Mouse (Mus musculus): ENCODE data around the gene Arid1b. TPM values are rescaled to one million over a fixed set of nuclear protein-coding genes. Genes with fewer than 3 reads are reported as not detected.

Arid1b gene
- polyA plus RNA-seq, 1 experiment from 2014 or later: 14.8 TPM

DNA sequence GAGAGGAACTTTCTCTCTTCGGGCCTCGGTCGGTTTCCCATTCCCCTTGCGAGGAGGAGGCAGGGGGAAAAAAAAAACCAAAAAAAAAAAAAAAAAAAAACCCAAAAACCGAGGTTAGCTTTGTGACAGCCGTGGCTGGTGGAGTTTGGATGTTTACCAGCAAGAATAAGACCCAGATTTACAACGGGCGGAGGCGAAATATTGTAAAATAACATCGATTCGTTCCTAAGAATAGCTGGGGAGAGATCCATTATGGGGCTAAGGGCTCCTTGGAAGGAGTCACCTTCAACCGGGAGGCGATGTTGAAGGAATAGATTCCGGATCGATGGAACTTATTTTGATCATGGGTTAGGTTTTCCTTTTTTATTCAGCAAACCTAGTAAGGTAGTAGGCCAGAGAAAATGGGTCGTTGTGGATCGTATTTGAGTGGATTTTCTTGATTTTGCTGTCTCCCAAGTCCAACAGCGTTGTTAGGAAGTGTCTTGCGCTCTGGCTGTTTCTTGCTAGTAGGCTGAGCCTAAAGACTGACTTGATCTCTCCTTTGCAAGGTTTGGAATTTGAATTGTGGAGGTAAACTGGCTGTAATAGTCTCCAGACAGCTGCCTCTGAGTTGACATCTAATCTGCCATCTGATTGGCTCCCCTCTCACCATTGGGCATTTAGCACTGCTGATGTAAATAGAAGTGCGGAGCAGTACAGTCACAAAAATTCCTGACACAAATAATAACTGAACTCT, 2.9 kb downstream of the Arid1b start:
- peak overlapping the region; percentile 100 for H3K27ac ChIP-seq

DNA sequence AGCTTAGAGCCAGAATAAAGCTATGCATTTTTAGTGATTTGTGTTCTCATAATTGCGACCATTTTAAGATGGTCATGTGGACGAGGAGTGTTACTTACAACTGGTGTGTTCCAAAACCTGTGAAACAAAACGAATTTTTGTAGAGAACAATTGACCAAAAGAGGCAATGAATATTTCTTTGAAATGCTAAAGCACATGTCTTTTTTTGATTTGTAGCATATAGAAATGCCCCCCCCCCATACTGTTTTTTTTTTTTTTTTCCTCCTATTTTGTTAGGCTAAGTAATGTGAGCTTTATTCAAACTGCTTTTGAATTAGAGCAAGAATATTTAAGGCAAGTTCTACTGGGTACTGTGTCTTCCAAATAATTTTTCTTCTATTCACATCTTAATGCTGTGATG, 3.8 kb downstream of the Arid1b start:
- 40% methylated on average over 3 of the region's 3 CpGs for WGBS
- no peak for ATAC-seq
- peaks cover 53% of the 10 kb centered on the region for H3K4me1 ChIP-seq (replicated peaks)

More for the DNA sequence above, 2.9 kb downstream of the Arid1b start:
- H3K27me3 ChIP-seq: no peaks in the 10 kb centered on the region
- peaks cover 47% of the 10 kb centered on the region for H3K4me1 ChIP-seq (replicated peaks)
- peak overlapping the region; percentile 70 for H3K4me2 ChIP-seq (replicated peaks)
- peak overlapping the region; percentile 92 for H3K4me3 ChIP-seq (replicated peaks)
- no peaks in the 10 kb centered on the region for H3K9me3 ChIP-seq
- H3K9ac ChIP-seq (replicated peaks): peak overlapping the region; percentile 100
- no peaks in the 10 kb centered on the region for H3K36me3 ChIP-seq
- no peak for ATAC-seq
- under 1% methylated on average over 20 of the region's 20 CpGs for WGBS

DNA sequence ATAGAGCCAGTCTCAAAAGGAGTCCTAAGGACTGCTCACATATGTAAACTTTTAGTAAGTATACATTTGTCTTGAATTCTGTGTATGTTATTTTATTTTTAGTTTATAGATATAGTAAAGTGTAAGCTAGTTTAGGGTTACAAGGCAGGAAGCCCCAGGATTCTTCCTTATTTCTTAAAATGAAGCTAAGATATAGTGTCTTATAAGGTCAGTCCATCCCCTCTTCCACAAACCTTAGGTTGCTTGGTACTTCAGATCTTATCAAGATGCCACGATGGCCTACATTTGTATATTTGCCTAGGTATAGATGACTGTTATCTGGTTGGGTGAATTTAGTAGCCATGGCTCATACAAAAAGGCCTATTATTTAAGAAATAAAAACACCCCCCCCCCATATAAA, 5.1 kb downstream of the Arid1b start:
- Histone ChIP-seq H3K27ac (no peak overlapping the region), H3K9ac (replicated peaks) (no peak overlapping the region), H3K9me3 (no peaks in the 10 kb centered on the region), H3K4me2 (replicated peaks) (peak overlapping the region; percentile 38), H3K36me3 (no peaks in the 10 kb centered on the region), H3K4me3 (replicated peaks) (no peak overlapping the region; the same call in 1 of the 2 replicates), H3K27me3 (0 out of 2 replicates have a peak, but pooled peaks cover 3% of the 10 kb centered on the region), H3K4me1 (replicated peaks) (peaks cover 56% of the 10 kb centered on the region)
- WGBS: 84% methylated on average over 1 of the region's 1 CpGs
- ATAC-seq: no peak

More for the DNA sequence above, 3.8 kb downstream of the Arid1b start:
- 0 out of 2 replicates have a peak, but pooled peaks cover 1% of the 10 kb centered on the region for H3K27me3 ChIP-seq
- no peak overlapping the region for H3K27ac ChIP-seq
- no peaks in the 10 kb centered on the region for H3K9me3 ChIP-seq
- no peak overlapping the region for H3K9ac ChIP-seq (replicated peaks)
- H3K36me3 ChIP-seq: no peaks in the 10 kb centered on the region
- peak overlapping the region; percentile 92 for H3K4me3 ChIP-seq (replicated peaks)
- peak overlapping the region; percentile 70 for H3K4me2 ChIP-seq (replicated peaks)

DNA sequence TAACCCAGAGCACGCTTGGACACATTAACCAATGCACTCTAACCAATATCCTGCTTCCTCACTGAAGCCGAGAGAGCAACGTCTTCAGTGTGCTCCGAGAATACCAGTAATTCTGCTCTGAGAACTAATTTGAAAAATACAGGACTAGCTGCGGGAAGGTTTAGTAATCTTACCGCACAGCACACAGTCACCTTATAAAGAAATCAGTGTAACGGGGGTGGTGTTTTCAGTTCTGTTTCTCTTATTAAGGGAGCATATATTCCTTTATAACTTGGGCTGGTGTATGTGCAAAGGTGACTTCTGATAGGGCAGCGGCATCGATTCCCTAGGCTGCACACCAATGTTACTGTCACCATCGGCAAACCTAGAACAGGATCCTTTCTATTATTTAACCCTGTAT, 5.9 kb downstream of the Arid1b start:
- no peaks in the 10 kb centered on the region for H3K9me3 ChIP-seq
- H3K27ac ChIP-seq: 0 out of 2 replicates have a peak overlapping the region, but pooled peaks have one; percentile 17
- H3K27me3 ChIP-seq: 0 out of 2 replicates have a peak, but pooled peaks cover 3% of the 10 kb centered on the region
- 58% methylated on average over 10 of the region's 10 CpGs for WGBS
- peak overlapping the region; percentile 48 for H3K4me2 ChIP-seq (replicated peaks)
- ATAC-seq: no peak
- H3K4me1 ChIP-seq (replicated peaks): peaks cover 64% of the 10 kb centered on the region
- H3K36me3 ChIP-seq: no peaks in the 10 kb centered on the region
- peak overlapping the region; percentile 30 for H3K4me3 ChIP-seq (replicated peaks)
- H3K9ac ChIP-seq (replicated peaks): peak overlapping the region; percentile 42

DNA sequence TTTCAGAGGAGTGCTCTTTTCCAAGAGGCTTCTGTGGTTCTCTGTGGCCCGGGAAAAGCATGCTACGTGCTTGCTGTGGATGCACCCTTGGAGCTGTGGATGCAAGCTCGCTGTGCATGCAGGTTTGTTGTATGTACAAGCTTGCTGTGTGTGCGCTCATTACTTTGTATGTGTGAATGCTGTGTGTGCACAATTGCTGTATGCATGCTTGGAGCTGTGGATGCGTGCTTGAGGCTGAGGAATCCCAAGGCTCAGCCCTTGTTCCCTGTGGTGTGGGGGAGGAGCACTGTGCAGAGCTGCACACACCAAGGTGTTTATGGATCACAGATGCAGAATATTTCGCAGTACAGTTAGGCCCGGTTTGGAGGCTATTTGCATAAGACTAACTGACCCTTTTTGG, 6.7 kb downstream of the Arid1b start:
- ATAC-seq: 0 out of 2 replicates have a peak, but pooled peaks have one; percentile 34
- Histone ChIP-seq H3K9ac (replicated peaks) (peak overlapping the region; percentile 42; the same call in 1 of the 2 replicates), H3K27me3 (peaks cover 3% of the 10 kb centered on the region; the same call in 1 of the 2 replicates), H3K36me3 (no peaks in the 10 kb centered on the region), H3K27ac (no peak overlapping the region), H3K4me2 (replicated peaks) (peak overlapping the region; percentile 48), H3K9me3 (no peaks in the 10 kb centered on the region), H3K4me3 (replicated peaks) (peak overlapping the region; percentile 30), H3K4me1 (replicated peaks) (peaks cover 73% of the 10 kb centered on the region)
- WGBS: 45% methylated on average over 7 of the region's 7 CpGs

DNA sequence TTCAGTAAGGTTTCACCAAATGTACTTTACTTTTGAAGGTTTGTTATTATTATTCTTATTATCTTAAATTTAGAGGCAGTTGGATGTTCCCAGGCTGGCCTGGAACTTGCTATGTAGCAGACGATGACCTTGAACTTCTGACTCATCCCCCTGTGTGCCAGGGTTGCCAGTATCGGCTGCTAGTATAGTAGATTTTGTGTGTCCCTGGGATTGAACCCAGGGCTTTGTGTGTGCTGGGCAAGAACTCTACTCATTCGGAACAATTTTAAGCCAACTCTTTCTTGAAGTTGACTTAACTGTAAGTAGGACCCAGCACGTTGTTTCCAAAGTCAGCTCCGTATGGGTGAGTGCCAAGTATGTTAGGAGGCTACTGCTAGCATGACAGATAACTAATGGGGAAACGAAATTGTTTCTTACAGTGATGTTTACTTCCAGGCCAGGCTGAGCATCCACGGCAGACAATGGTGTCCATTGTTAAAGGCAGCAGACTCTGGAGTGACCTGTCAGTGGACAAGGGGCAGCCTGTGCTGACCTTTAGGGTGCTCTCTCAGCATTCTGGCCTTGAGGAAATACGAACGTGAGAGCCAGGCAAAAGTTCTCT, 7.5 kb downstream of the Arid1b start:
- no peak overlapping the region for H3K4me3 ChIP-seq (replicated peaks)
- 43% methylated on average over 9 of the region's 9 CpGs for WGBS
- no peaks in the 10 kb centered on the region for H3K9me3 ChIP-seq
- peaks cover 3% of the 10 kb centered on the region; the same call in 1 of the 2 replicates for H3K27me3 ChIP-seq
- peaks cover 78% of the 10 kb centered on the region for H3K4me1 ChIP-seq (replicated peaks)
- no peak for ATAC-seq
- no peak overlapping the region for H3K27ac ChIP-seq
- H3K36me3 ChIP-seq: no peaks in the 10 kb centered on the region
- H3K9ac ChIP-seq (replicated peaks): no peak overlapping the region
- H3K4me2 ChIP-seq (replicated peaks): no peak overlapping the region

DNA sequence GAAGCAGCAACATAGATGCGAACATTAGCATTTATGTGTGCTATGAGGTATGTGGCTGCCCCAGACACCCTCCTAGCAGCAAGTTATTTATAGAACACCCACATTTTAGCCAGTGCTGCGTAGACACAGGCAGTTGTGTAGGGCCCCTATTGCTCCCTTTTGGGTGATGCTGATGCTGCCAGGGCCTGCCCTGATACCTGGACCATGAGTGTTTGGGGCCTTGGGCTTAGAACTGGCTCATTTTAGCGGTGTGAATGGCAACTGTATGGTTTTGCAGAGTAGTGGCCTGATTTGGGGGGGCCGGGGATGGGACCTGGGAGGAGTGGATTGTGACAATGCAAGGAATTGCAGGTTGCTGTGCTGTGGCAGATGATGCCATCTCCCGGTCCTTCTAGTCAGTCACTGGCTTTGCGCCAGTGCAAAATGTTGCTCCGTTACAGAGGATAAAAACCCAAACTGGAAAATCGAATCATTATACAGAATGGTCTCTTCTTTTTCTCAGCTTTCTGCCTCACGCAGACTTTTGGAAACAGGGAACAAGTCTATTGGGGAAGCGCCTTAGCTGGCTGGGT, 8.9 kb downstream of the Arid1b start:
- H3K4me2 ChIP-seq (replicated peaks): 0 out of 2 replicates have a peak overlapping the region, but pooled peaks have one; percentile 2
- 77% methylated on average over 10 of the region's 10 CpGs for WGBS
- H3K27ac ChIP-seq: no peak overlapping the region
- H3K4me3 ChIP-seq (replicated peaks): no peak overlapping the region
- H3K27me3 ChIP-seq: peaks cover 3% of the 10 kb centered on the region; the same call in 1 of the 2 replicates
- no peak overlapping the region for H3K9ac ChIP-seq (replicated peaks)
- H3K4me1 ChIP-seq (replicated peaks): peaks cover 90% of the 10 kb centered on the region
- H3K36me3 ChIP-seq: no peaks in the 10 kb centered on the region
- H3K9me3 ChIP-seq: no peaks in the 10 kb centered on the region
- no peak for ATAC-seq

DNA sequence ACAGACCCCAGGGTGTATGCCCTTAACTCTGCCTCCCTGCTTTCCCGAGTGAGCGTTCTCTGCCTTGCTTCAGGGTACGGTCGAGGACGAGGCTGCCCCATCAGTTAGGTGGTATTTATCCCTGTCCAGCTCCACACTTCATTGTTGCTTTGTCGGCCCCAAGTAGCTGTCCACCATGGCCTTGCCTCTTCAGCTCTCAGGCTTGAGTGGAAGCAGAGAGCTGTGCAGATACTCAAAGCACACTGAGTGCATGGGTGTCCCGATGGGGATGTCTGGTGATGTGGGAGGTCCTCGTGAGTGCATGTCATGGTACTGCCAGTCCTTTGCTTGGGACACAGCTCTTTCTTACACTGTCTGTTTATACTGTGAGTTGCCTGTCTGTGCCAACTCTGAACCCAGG, 10.1 kb downstream of the Arid1b start:
- H3K27ac ChIP-seq: no peak overlapping the region
- H3K4me3 ChIP-seq (replicated peaks): no peak overlapping the region
- peaks cover 3% of the 10 kb centered on the region; the same call in 1 of the 2 replicates for H3K27me3 ChIP-seq
- no peaks in the 10 kb centered on the region for H3K36me3 ChIP-seq
- peaks cover 96% of the 10 kb centered on the region for H3K4me1 ChIP-seq (replicated peaks)
- H3K9me3 ChIP-seq: no peaks in the 10 kb centered on the region
- peak overlapping the region; percentile 8; the same call in 1 of the 2 replicates for H3K9ac ChIP-seq (replicated peaks)
- peak overlapping the region; percentile 4; the same call in 1 of the 2 replicates for H3K4me2 ChIP-seq (replicated peaks)
- no peak for ATAC-seq
- WGBS: 45% methylated on average over 8 of the region's 8 CpGs

DNA sequence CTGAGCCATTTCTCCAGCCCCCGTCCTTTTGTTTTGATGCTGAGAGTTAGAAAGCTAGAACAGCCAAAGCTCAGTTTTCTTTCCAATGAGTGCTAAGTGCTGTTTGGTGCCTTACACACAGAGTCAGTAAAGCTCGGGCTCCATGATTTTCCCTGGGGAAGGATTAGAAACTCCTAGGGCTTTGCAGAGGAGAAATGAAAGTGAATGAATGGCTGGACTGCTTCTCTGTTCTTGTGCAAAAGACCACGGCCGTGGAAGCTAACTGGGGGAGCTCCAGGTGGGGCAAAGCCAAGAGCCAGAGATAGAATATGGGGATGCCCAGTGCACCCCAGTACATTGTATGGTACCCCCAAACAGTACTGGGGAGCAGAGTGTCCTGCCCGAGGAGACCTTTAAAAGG, 10.6 kb downstream of the Arid1b start:
- WGBS: 30% methylated on average over 5 of the region's 5 CpGs
- H3K4me2 ChIP-seq (replicated peaks): 0 out of 2 replicates have a peak overlapping the region, but pooled peaks have one; percentile 4
- no peak for ATAC-seq
- H3K4me1 ChIP-seq (replicated peaks): peaks cover 97% of the 10 kb centered on the region
- no peak overlapping the region for H3K9ac ChIP-seq (replicated peaks)
- H3K36me3 ChIP-seq: no peaks in the 10 kb centered on the region
- H3K4me3 ChIP-seq (replicated peaks): no peak overlapping the region
- H3K27me3 ChIP-seq: peaks cover 3% of the 10 kb centered on the region; the same call in 1 of the 2 replicates
- no peaks in the 10 kb centered on the region for H3K9me3 ChIP-seq
- no peak overlapping the region for H3K27ac ChIP-seq

DNA sequence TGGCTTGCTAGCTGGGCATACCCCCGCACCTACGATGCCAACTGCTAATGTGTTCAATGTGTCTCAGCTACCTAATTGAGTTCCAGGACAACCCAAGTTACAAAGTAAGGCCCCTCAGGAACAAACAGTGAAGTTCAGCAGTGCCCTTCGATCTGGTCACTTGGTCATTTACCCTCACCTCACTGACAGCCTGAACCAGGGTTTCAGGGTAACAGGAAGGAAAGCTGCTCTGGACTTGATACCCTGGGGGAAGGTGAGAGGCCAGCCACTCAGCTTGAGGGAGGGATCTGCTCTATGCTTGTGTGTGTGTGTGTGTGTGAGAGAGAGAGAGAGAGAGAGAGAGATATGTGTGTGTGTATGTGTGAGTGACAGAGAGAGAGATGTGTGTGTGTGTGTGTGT, 11.2 kb downstream of the Arid1b start:
- no peak overlapping the region for H3K9ac ChIP-seq (replicated peaks)
- no peak for ATAC-seq
- 88% methylated on average over 3 of the region's 3 CpGs for WGBS
- H3K27ac ChIP-seq: no peak overlapping the region
- peaks cover 97% of the 10 kb centered on the region for H3K4me1 ChIP-seq (replicated peaks)
- no peak overlapping the region for H3K4me3 ChIP-seq (replicated peaks)
- no peak overlapping the region for H3K4me2 ChIP-seq (replicated peaks)
- no peaks in the 10 kb centered on the region for H3K36me3 ChIP-seq
- H3K9me3 ChIP-seq: no peaks in the 10 kb centered on the region
- H3K27me3 ChIP-seq: peaks cover 3% of the 10 kb centered on the region; the same call in 1 of the 2 replicates

DNA sequence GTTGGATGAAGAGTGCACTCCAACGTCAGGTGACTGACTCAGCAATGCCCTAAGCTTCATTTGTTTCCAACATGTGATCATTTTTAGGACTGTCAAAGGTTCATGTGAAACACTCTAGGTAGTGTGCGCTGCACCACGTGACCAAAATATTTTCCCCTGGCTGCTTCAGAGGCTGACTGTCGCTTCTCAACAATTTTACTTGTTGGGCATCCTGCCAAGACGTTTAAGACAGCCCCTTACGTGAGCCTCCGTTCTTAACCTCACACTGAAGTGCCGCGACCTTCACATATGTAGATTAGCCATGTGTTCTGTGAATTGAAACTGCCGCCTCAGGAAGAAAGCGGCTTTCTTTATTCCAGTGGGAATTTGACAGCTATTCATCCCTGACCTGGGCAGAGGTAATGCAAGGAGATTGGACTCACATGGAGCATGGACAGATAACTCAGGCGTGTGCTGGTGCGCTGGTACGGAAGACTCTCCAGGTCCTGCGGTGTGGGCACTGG, 13.1 kb downstream of the Arid1b start:
- peak overlapping the region; percentile 6 for H3K4me3 ChIP-seq (replicated peaks)
- WGBS: 3% methylated on average over 15 of the region's 15 CpGs

More for the DNA sequence above, 13.1 kb downstream of the Arid1b start:
- Histone ChIP-seq H3K9me3 (no peaks in the 10 kb centered on the region), H3K36me3 (no peaks in the 10 kb centered on the region), H3K27me3 (peaks cover 3% of the 10 kb centered on the region; the same call in 1 of the 2 replicates), H3K4me2 (replicated peaks) (peak overlapping the region; percentile 48), H3K4me1 (replicated peaks) (peaks cover 90% of the 10 kb centered on the region), H3K27ac (peak overlapping the region; percentile 19; the same call in 1 of the 2 replicates), H3K9ac (replicated peaks) (no peak overlapping the region)
- ATAC-seq: peak; percentile 77

Data from midbrain, embryonic 13.5 days (tissue).